Mouse (Mus musculus) forebrain, embryonic 16.5 days (tissue): Measurements from ENCODE around the gene Rfc2. TPM values are rescaled to one million over a fixed set of nuclear protein-coding genes. Genes with fewer than 3 reads are reported as not detected.

Experiments used
- ATAC-seq: fragments of 200-750 bp; cut with Nextera tagmentation; 2 replicates; pipeline ENCODE4 v1.8.0; 2017; ENCODE audit warnings: mild to moderate bottlenecking, moderate library complexity
- H3K27ac ChIP-seq: fragments of 300-500 bp; sonication (generic); 2 replicates; pipeline ENCODE4 v1.5.1; 2014; ENCODE audit warnings: low read length, control low read depth
- H3K27me3 ChIP-seq: fragments of 300-500 bp; sonication (generic); replicated peaks from 2 replicates; pipeline ENCODE4 v1.6.1; 2014; ENCODE audit warnings: low read length; ENCODE audit not compliant: control insufficient read depth, insufficient read depth
- H3K36me3 ChIP-seq: fragments of 300-500 bp; sonication (generic); 2 replicates; pipeline ENCODE4 v1.6.1; 2014; ENCODE audit not compliant: control insufficient read depth, insufficient read depth
- H3K4me1 ChIP-seq: fragments of 300-500 bp; sonication (generic); replicated peaks from 2 replicates; pipeline ENCODE4 v1.6.1; 2014; ENCODE audit warnings: low read length; ENCODE audit not compliant: control insufficient read depth, insufficient read depth
- H3K4me2 ChIP-seq: fragments of 300-500 bp; sonication (generic); 2 replicates; pipeline ENCODE4 v1.6.1; 2014; ENCODE audit warnings: mild to moderate bottlenecking, low read length, control low read depth
- H3K4me3 ChIP-seq: fragments of 300-500 bp; sonication (generic); replicated peaks from 2 replicates; pipeline ENCODE4 v1.5.1; 2014; ENCODE audit warnings: mild to moderate bottlenecking, low read length, control low read depth
- H3K9ac ChIP-seq: fragments of 300-500 bp; sonication (generic); replicated peaks from 2 replicates; pipeline ENCODE4 v1.6.1; 2014; ENCODE audit warnings: low read depth, low read length, control low read depth
- H3K9me3 ChIP-seq: fragments of 300-500 bp; sonication (generic); 2 replicates; pipeline ENCODE4 v1.6.1; 2016; ENCODE audit warnings: low read length; ENCODE audit not compliant: control insufficient read depth
- WGBS: fragments of 180-500 bp; shearing (Covaris S2); extraction: QIAGEN DNeasy Blood & Tissue Kit; methylation state at CpG from one replicate; pipeline ENCODE4 v1.1.7; 2014; 5-methylcytosine and 5-hydroxymethylcytosine counted together
- polyA plus RNA-seq: library from polyadenylated mRNA; unstranded; fragments of >200 nt; fragmentation: Nextera tagmentation; extraction: Ambion mirVana; gene quantifications from 2 replicates; pipeline ENCODE4 v1.2.1, GENCODE M21; 2015

The Rfc2 gene
- polyA plus RNA-seq, 1 experiment from 2014 or later = 215 TPM

DNA sequence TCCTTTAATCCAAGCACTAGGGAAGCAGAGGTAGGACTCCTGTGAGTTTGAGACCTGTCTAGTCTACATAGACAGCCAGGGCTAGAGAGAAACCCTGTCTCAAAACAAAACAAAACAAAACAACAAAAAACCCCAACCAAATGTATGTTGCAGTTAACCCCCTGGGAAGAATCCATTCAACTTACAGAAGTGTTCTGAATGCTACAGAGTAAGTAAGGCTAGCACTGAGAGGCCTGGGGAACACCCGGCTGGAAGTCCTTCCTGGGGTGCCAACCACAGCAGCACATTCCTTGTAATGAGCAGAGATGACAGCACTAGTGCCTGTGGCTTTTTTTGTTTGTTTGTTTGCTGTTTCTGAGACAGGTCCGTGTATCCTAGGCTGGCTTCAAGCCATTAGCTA is 51.7 kb downstream of the Rfc2 start:
- Histone ChIP-seq H3K27ac (no peak overlapping the region), H3K4me1 (peaks cover 18% of the 10 kb centered on the region), H3K9me3 (no peaks in the 10 kb centered on the region), H3K4me3 (no peak overlapping the region), H3K27me3 (no peaks in the 10 kb centered on the region), H3K36me3 (peaks cover 16% of the 10 kb centered on the region), H3K4me2 (no peak overlapping the region), H3K9ac (no peak overlapping the region)
- ATAC-seq = no peak
- WGBS = 46% methylated on average over 2 of the region's 2 CpGs

DNA sequence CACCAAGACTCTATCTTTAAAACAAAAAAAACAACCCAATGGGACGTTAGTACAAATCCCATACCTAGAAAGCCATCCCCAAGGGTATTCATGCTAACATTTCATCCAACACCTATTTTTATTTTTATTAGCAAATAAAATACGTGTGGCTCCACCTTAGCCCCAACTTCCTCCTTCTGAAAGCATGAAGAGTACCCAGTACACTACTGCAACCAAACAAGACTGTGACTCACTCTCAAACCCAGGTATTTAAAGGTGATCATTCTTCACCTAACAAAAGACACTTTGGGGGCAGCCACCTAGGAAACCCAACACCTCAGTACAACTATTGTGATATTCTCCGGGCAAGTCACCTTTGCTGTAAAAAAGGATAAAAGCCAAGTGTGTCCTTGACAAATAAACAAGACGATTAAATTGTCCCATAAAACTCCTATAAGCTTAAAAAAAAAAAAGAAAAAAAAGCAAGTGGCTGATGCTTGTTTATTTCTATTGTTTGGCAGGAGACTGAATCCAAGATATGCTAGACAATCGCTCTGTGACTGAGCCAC is 56.7 kb downstream of the Rfc2 start:
- no peaks in the 10 kb centered on the region for H3K9me3 ChIP-seq
- H3K27me3 ChIP-seq = no peaks in the 10 kb centered on the region
- peak overlapping the region; percentile 95 for H3K27ac ChIP-seq
- WGBS = 31% methylated on average over 5 of the region's 5 CpGs
- peaks cover 13% of the 10 kb centered on the region for H3K36me3 ChIP-seq
- H3K9ac ChIP-seq = peak overlapping the region; percentile 99
- H3K4me1 ChIP-seq = peaks cover 21% of the 10 kb centered on the region
- peak overlapping the region; percentile 86 for H3K4me2 ChIP-seq
- H3K4me3 ChIP-seq = peak overlapping the region; percentile 98
- no peak for ATAC-seq

DNA sequence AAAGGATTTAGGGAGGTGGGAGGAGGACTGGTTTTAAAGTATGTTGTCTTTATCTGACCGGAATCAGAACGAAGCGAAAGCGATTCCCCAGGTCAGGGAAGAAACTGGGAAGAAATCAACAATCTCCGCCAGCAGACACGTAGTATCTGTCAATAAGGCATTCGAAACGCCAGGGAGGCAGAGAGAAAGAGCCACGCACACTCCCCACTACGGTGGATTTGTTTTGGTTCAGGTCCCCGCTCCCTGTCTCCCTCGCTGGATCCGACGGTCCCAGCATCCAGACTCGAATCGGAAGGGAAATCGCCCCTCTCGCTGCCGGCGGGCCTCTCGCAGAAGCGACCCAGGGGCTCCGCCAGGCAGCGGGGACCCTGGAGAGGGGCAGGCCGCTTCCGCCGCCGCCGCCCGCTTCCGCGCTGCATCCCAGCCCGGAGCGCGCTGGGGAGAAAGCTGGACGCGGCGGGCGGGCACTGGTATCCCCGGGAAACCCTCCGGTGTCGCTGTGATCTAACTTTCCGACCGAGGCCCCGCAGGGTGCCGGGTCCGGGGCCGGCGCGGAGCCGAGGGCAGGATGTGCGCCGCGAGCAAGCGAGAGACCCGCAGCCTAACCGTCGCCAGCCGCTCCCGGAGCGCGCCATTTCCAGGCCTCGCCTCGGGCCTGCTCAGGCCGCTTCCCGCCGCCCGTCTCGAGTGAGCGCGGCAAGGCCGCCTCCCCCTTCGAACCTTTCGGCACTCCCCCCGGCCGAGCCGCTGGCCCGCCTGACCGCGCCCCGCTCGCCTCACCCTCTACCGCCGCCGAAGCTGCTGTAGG is 57.5 kb downstream of the Rfc2 start:
- H3K27ac ChIP-seq = peak overlapping the region; percentile 95
- H3K4me1 ChIP-seq = peaks cover 14% of the 10 kb centered on the region
- H3K36me3 ChIP-seq = peaks cover 13% of the 10 kb centered on the region
- ATAC-seq = peak; percentile 79
- H3K9me3 ChIP-seq = no peaks in the 10 kb centered on the region
- peak overlapping the region; percentile 99 for H3K9ac ChIP-seq
- peak overlapping the region; percentile 98 for H3K4me3 ChIP-seq
- peak overlapping the region; percentile 86 for H3K4me2 ChIP-seq
- WGBS = under 1% methylated on average over 85 of the region's 85 CpGs
- H3K27me3 ChIP-seq = no peaks in the 10 kb centered on the region

DNA sequence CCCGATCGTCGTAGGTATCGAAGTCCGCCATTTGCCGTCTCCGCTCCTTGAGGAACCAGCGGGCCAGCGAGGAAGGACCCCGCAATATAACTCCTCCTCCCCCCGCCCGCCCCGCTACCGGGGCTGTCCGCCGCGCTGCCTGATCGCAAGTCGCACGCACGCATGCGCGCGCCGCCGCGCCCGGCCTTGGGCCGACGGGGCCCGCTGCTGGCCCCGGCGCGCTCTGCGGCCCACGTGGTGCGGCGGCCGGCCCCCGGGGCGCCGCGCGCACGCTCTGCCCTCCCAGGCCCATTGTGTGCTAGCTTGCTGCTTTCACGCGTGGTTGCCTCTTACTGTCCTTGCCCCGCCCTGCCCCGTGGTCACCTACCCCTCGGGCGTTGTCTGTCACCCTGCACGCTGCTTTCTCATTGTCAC is 58.1 kb downstream of the Rfc2 start, which contains the start of gene Eif4h:
TSS of gene Eif4h (minus strand) at position 222 of the 414 bp plus-strand sequence.
- WGBS = under 1% methylated on average over 46 of the region's 52 CpGs
- Histone ChIP-seq H3K4me3 (peak within 1 kb of the TSS; percentile 98), H3K4me1 (peaks cover 14% of the 10 kb centered on the region), H3K4me2 (peak within 1 kb of the TSS; percentile 86), H3K27ac (peak within 1 kb of the TSS; percentile 95), H3K9ac (peak within 1 kb of the TSS; percentile 99), H3K36me3 (peaks cover 11% of the 10 kb centered on the region), H3K9me3 (no peaks in the 10 kb centered on the region), H3K27me3 (no peaks in the 10 kb centered on the region)
- peak; percentile 94 for ATAC-seq

DNA sequence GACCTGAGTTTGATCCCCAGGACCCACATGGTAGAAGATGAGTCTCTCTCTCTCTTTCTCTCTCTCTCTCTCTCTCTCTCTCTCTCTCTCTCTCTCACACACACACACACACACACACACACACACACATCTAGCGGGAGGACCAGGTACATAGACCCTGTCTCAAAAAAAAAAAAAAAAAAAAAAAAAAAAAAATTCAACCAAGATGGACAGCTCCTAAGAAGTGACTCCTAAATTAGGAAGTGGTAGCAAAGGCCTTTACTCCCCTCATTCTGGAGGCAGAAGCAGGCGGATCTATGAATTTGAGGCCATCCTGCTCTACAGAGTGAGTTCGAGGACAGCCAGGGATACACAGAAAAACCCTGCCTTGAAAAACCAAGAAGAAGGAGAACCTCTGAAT is 59.2 kb downstream of the Rfc2 start:
- H3K27me3 ChIP-seq = no peaks in the 10 kb centered on the region
- no peak overlapping the region for H3K4me2 ChIP-seq
- no peaks in the 10 kb centered on the region for H3K9me3 ChIP-seq
- no peak for ATAC-seq
- H3K4me1 ChIP-seq = peaks cover 11% of the 10 kb centered on the region
- no peak overlapping the region for H3K4me3 ChIP-seq
- H3K27ac ChIP-seq = no peak overlapping the region
- no peak overlapping the region for H3K9ac ChIP-seq
- 89% methylated on average over 3 of the region's 3 CpGs for WGBS
- peaks cover 8% of the 10 kb centered on the region for H3K36me3 ChIP-seq

DNA sequence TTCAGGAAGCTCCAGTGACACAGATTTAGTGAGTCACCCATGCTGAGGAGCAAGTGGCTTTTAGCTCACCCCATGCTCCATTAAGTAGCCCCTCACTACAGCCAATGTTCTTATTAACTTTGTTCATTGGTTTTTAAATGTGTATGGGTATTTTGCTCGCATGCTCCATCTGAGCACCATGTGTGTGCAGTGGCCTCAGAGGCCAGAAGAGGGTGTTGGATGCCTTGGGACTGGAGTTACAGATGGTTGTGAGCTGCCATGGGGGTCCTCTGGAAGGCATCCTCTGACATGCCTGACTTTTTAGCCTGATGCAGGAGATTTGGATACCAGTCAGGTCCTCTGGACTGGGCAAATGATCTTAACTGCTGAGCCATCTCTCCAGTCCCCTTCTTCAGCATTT is 63.0 kb downstream of the Rfc2 start:
- H3K4me3 ChIP-seq = no peak overlapping the region
- 68% methylated on average over 1 of the region's 1 CpGs for WGBS
- H3K27me3 ChIP-seq = no peaks in the 10 kb centered on the region
- peaks cover 4% of the 10 kb centered on the region for H3K4me1 ChIP-seq
- no peaks in the 10 kb centered on the region for H3K9me3 ChIP-seq
- no peak overlapping the region for H3K27ac ChIP-seq
- no peak for ATAC-seq
- no peaks in the 10 kb centered on the region for H3K36me3 ChIP-seq
- H3K4me2 ChIP-seq = no peak overlapping the region
- H3K9ac ChIP-seq = no peak overlapping the region

DNA sequence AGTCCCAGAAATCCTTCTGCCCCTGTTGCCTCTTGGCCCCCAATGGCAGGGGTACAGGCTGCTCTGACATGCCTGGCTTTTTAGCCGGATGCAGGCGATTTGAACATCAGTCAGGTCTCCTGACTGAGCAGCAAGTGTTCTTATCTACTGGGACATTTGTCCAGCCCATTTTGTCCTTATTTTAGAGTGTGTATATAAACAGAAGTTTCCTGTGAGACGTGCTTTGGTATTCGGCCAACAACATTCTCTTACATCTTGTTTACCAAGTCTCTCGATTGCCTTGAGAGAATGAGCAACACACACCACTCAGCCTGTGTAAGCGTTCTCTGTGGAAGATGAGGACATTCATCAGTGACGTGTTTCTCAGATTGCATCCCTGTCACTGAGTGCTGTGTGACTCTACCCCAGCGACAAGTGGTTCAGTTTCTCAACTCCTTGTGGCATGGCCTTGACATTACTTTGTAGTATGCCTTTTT is 63.5 kb downstream of the Rfc2 start:
- WGBS = 72% methylated on average over 8 of the region's 8 CpGs
- no peaks in the 10 kb centered on the region for H3K27me3 ChIP-seq
- no peaks in the 10 kb centered on the region for H3K36me3 ChIP-seq
- no peak overlapping the region for H3K9ac ChIP-seq
- H3K4me2 ChIP-seq = no peak overlapping the region
- no peaks in the 10 kb centered on the region for H3K9me3 ChIP-seq
- H3K4me3 ChIP-seq = no peak overlapping the region
- H3K4me1 ChIP-seq = peaks cover 2% of the 10 kb centered on the region
- ATAC-seq = no peak
- H3K27ac ChIP-seq = no peak overlapping the region

DNA sequence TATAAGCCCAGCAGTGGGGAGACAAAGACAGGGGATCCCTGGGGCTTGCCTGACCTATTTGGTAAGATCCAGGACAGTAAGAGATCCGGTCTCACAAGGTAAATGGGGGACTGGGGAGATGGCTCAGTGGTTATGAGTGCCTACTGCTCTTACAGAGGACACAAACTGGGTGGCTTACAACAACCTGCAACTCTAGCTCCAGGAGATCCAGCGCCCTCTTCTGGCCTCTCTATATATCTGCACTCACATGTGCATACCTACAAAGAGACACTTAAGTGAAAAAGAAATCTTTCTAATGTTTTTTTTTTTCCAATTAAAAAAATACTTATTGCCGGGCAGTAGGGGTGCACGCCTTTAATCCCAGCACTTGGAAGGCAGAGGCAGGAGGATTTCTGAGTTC is 65.3 kb downstream of the Rfc2 start:
- H3K36me3 ChIP-seq = no peaks in the 10 kb centered on the region
- H3K9ac ChIP-seq = no peak overlapping the region
- no peak overlapping the region for H3K27ac ChIP-seq
- no peak overlapping the region for H3K4me2 ChIP-seq
- no peaks in the 10 kb centered on the region for H3K4me1 ChIP-seq
- H3K27me3 ChIP-seq = no peaks in the 10 kb centered on the region
- no peak overlapping the region for H3K4me3 ChIP-seq
- no peak for ATAC-seq
- H3K9me3 ChIP-seq = no peaks in the 10 kb centered on the region
- WGBS = 76% methylated on average over 4 of the region's 4 CpGs

DNA sequence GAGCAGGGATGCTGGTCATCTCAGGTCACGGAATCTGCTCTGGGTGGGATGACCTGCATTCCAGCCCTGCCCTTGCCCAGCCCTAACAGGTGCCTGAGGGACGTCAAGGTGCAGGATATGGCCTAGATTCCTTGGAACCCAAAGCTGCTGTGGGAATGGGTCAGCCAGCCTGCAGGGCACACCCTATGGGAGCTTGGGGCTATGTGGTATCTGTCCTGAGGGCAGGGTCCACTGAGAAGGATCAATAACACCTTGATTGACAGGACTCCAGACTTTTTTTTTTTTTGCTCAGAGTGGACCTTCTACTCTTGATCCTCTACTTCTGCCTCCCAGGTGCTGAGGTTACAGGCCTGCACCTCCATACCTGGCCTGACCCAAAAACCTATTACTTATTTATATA is 66.2 kb downstream of the Rfc2 start:
- WGBS = 82% methylated on average over 2 of the region's 2 CpGs

More for the DNA sequence above, 66.2 kb downstream of the Rfc2 start:
- H3K4me2 ChIP-seq = no peak overlapping the region
- no peak overlapping the region for H3K27ac ChIP-seq
- H3K27me3 ChIP-seq = no peaks in the 10 kb centered on the region
- ATAC-seq = no peak
- H3K9ac ChIP-seq = no peak overlapping the region
- H3K4me1 ChIP-seq = peaks cover 5% of the 10 kb centered on the region
- H3K4me3 ChIP-seq = no peak overlapping the region
- H3K36me3 ChIP-seq = no peaks in the 10 kb centered on the region
- no peaks in the 10 kb centered on the region for H3K9me3 ChIP-seq
